Mouse (Mus musculus): ENCODE results near the gene Las1l. TPM values are rescaled to one million over a fixed set of nuclear protein-coding genes. Genes with fewer than 3 reads are reported as not detected.

Las1l gene
- total RNA-seq (2023), result 10 to 100 TPM; 11.9 to 15.4 TPM

GRCm38 (mm10) chrX:95956497-95957293 is at the start of gene Las1l:
Las1l (minus strand) TSS chrX:95956962.

Other genes with a start within 250 kb of the Las1l start
- not detected for gene Zc3h12b, start 245.3 kb downstream of the Las1l start, total RNA-seq (2023)
- gene Msn, start 139.1 kb upstream of the Las1l start, total RNA-seq (2023), result 100 to 1,000 TPM; 469 to 509 TPM